Mouse (Mus musculus) stomach, postnatal 0 days (tissue): Measurements from ENCODE around the gene Sparc.

Source experiments
- CTCF ChIP-seq: IDR thresholded peaks from 2 replicates; pipeline ENCODE4 v1.5.1; 2016; ENCODE audit warnings: antibody characterized with exemption, low read depth, mild to moderate bottlenecking, moderate library complexity
- EP300 ChIP-seq: optimal IDR thresholded peaks from 2 replicates; pipeline ENCODE3; 2016; ENCODE audit warnings: antibody characterized with exemption

DNA sequence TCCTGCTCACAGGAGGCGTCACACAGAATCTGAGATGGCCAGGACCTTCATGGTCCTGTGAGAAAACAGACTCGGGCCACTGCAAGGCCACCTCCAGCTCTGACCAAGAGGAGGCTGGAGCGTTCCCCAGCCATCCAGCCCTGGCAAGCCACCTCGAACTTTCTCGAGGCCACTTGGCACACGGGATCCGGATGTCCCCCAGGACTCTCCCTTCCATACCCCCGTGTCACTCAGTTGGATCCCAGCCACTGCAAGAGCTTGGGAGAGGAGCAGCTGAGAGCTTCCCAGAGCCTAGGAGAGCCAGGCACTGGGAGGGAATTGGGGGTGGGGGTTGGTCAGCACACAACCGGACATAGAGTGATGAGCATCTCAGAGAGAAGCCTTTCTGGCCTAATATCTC is 25.5 kb downstream of the Sparc start:
- TF ChIP-seq CTCF (no peak), EP300 (no peak)
